8 mouse cellular contexts compared by ENCODE assay signal in genomic region chr5:114922998-114923473, GRCm38 (mm10). TPM values are rescaled to one million over a fixed set of nuclear protein-coding genes. Genes with fewer than 3 reads are reported as not detected.
DNase-seq lines count a peak whose midpoint lies in the region; ATAC-seq and TF ChIP-seq lines count a peak whose summit lies in the region.

Oasl1 (plus strand) TSS chr5:114923240.

- no peak for TF ChIP-seq POLR2A in bone marrow macrophage, adult 2 months (IDR thresholded peaks at IDR 0.05; ENCODE audit: borderline replicate concordance, low read depth, low read length)

- peaks cover 6% of the 10 kb centered on the region; the same call in 1 of the 2 replicates for H3K4me1 ChIP-seq in heart, embryonic 10.5 days
- peaks cover 13% of the 10 kb centered on the region for H3K4me1 ChIP-seq in bone marrow macrophage, adult 2 months (ENCODE audit: control insufficient read depth, insufficient read depth, low read length)
- H3K4me1 ChIP-seq in heart, embryonic 11.5 days (ENCODE audit: control insufficient read depth, insufficient read depth, low read length), result 0 out of 2 replicates have a peak, but pooled peaks cover 4% of the 10 kb centered on the region

- no peak within 1 kb of the TSS for H3K4me3 ChIP-seq in heart, embryonic 10.5 days
- peak within 1 kb of the TSS; percentile 31 for H3K4me3 ChIP-seq in bone marrow macrophage, adult 2 months (ENCODE audit: insufficient read depth, low read length)
- H3K4me3 ChIP-seq in heart, embryonic 11.5 days (ENCODE audit: low read depth, low read length), result no peak within 1 kb of the TSS

- no peak within 1 kb of the TSS for H3K27ac ChIP-seq in heart, embryonic 10.5 days
- H3K27ac ChIP-seq in bone marrow macrophage, adult 2 months (ENCODE audit: insufficient read depth, low read depth, low read length), result peak within 1 kb of the TSS; percentile 43
- H3K27ac ChIP-seq in heart, embryonic 11.5 days (ENCODE audit: low read depth, low read length), result no peak within 1 kb of the TSS

- no peak within 1 kb of the TSS for H3K9ac ChIP-seq in heart, embryonic 11.5 days (ENCODE audit: low read depth, low read length)

- no peaks in the 10 kb centered on the region for H3K27me3 ChIP-seq in heart, embryonic 10.5 days (ENCODE audit: insufficient read depth, poor library complexity, severe bottlenecking)
- no peaks in the 10 kb centered on the region for H3K27me3 ChIP-seq in heart, embryonic 11.5 days (ENCODE audit: control insufficient read depth, insufficient read depth, low read length)
- H3K27me3 ChIP-seq in splenic B cell, adult 2 months (ENCODE audit: control insufficient read depth, insufficient read depth, low read length, poor library complexity, severe bottlenecking), result no peaks in the 10 kb centered on the region

- 61% methylated on average over 15 of the region's 15 CpGs for WGBS in heart, embryonic 10.5 days
- WGBS in heart, embryonic 11.5 days (ENCODE audit: insufficient replicate concordance), result 52% methylated on average over 15 of the region's 15 CpGs

- H3K4me2 ChIP-seq in heart, embryonic 11.5 days, result peak within 1 kb of the TSS; percentile 36

- no peak for TF ChIP-seq CTCF in bone marrow macrophage, adult 2 months (IDR thresholded peaks at IDR 0.05; ENCODE audit: low read depth, low read length)

- ATAC-seq in heart, embryonic 11.5 days (replicated peaks; ENCODE audit: insufficient number of reproducible peaks, low FRiP score, low TSS enrichment), result no peak

- DNase-seq in heart, adult 11 months, result peak; percentile 96
- DNase-seq in heart, embryonic 10.5 days (ENCODE audit: low spot score), result no peak
- peak; percentile 80 for DNase-seq in kidney, postnatal 10 days
- DNase-seq in lung, postnatal 4 days, result peak; percentile 58 to 65
- DNase-seq in splenic B cell, adult 2 months (ENCODE audit: low read depth, low spot score), result peak; percentile 85
- no peak for DNase-seq in cerebellum, adult 9-10 months

- no peaks in the 10 kb centered on the region for H3K9me3 ChIP-seq in heart, embryonic 10.5 days
- no peaks in the 10 kb centered on the region for H3K9me3 ChIP-seq in heart, embryonic 11.5 days (replicated peaks; ENCODE audit: control insufficient read depth, low read length)

- no peaks in the 10 kb centered on the region for H3K36me3 ChIP-seq in heart, embryonic 10.5 days
- H3K36me3 ChIP-seq in heart, embryonic 11.5 days (ENCODE audit: control insufficient read depth, insufficient read depth, low read length), result no peaks in the 10 kb centered on the region
- H3K36me3 ChIP-seq in splenic B cell, adult 2 months (ENCODE audit: control insufficient read depth, insufficient read depth, low read length, poor library complexity, severe bottlenecking), result no peaks in the 10 kb centered on the region

RNA-seq across cellular contexts. Expression of gene Oasl1, which starts in this region (rescaled TPM):
- polyA plus RNA-seq in heart, embryonic 10.5 days (2016; fragmentation: Nextera tagmentation; extraction: Ambion mirVana), result 0.31 TPM in 1 of 2 replicates, not detected in the other
- 13.1 and 14.6 TPM in 2 replicates for polyA plus RNA-seq in bone marrow macrophage, adult 2 months (2012; ENCODE audit: insufficient read depth, insufficient read length, missing spikeins)
- polyA plus RNA-seq in heart, embryonic 11.5 days (2014; fragmentation: Nextera tagmentation; extraction: Ambion mirVana), result 0.30 and 0.37 TPM in 2 replicates

Comparison
In these comparisons a context has a peak if more than half of its experiments do, and no peak if none do; other contexts are left out.
1. RNA of gene Oasl1 (polyA plus RNA-seq): 13.1 to 14.6 TPM in bone marrow macrophage, adult 2 months; 0.30 to 0.37 TPM in heart, embryonic 11.5 days and 0.31 TPM in heart, embryonic 10.5 days; every median in the first group is over 10 times any median in the second.
2. DNase-seq: peak in heart, adult 11 months (single experiment), kidney, postnatal 10 days (single experiment), lung, postnatal 4 days (2 of 2) and splenic B cell, adult 2 months (single experiment); none in heart, embryonic 10.5 days (single experiment) and cerebellum, adult 9-10 months (single experiment).